Comparison of ENCODE assay signal across 22 mouse cellular contexts in the genomic region with DNA sequence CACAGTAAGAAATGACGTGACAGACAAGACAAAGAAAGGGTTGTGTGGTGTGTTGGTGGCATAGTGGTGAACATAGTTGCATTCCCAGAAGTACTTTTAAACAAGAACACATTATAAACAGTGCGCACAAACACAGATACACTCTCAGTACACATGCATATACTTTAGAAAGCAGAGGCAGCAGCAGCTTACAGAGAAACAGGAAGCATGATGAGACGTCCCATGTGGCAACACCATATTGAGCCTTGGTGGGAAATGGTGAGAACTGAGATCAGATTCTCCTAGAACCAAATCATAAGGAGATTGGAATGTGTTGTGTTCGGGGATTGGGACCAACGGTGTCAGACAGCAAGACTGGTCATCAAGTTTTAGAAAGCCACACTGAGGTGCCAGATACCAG. TPM values are rescaled to one million over a fixed set of nuclear protein-coding genes. Genes with fewer than 3 reads are reported as not detected.
DNase-seq lines count a peak whose midpoint lies in the region; ATAC-seq and TF ChIP-seq lines count a peak whose summit lies in the region.
"Had no signal": no experiment of that assay in that cellular context is flagged by ENCODE, and none has a peak within 500 bp of the region (broad histone marks: within the 10 kb centered on the region; RNA-seq: fewer than 3 reads in every experiment).

No protein-coding gene starts in this region.

- peak; percentile 6 for DNase-seq in forebrain, embryonic 11.5 days (ENCODE audit: low spot score)
- DNase-seq in CD4-positive, CD25-positive, alpha-beta regulatory T cell, adult 2 months (ENCODE audit: low read depth, low spot score): peak; percentile 31
- no peak for DNase-seq in embryonic facial prominence, embryonic 10.5 days (ENCODE audit: low spot score)
- no peak for DNase-seq in adrenal gland, postnatal 4 days (ENCODE audit: low spot score in 2 of 2)
- DNase-seq: adrenal gland, adult 2 months; adrenal gland, postnatal 25 days; B cell, adult 2 months; cerebellum, adult 2 months; cerebellum, postnatal 10 days; embryo, embryonic 11 days; gastrocnemius, postnatal 10 days; heart, postnatal 36 days; kidney, adult 11 months had no signal

- H3K4me1 ChIP-seq in forebrain, embryonic 11.5 days (replicated peaks; ENCODE audit: control insufficient read depth, insufficient read depth, low read length): peaks cover 4% of the 10 kb centered on the region; the same call in 1 of the 2 replicates
- peaks cover 45% of the 10 kb centered on the region for H3K4me1 ChIP-seq in forebrain, embryonic 13.5 days
- peaks cover 45% of the 10 kb centered on the region for H3K4me1 ChIP-seq in embryonic facial prominence, embryonic 10.5 days

- 87% methylated on average over 5 of the region's 5 CpGs for WGBS in forebrain, embryonic 11.5 days
- WGBS in forebrain, embryonic 13.5 days: 83% methylated on average over 5 of the region's 5 CpGs
- 86% methylated on average over 5 of the region's 5 CpGs for WGBS in embryonic facial prominence, embryonic 10.5 days

- ATAC-seq in forebrain, embryonic 11.5 days (replicated peaks; ENCODE audit: low FRiP score): no peak
- no peak for ATAC-seq in forebrain, embryonic 13.5 days
- peak; percentile 62 for ATAC-seq in granulocyte monocyte progenitor cell, adult 5-6 weeks (replicated peaks; ENCODE audit: poor library complexity, severe bottlenecking)
- ATAC-seq: forebrain, embryonic 14.5 days; Patski had no signal

- peaks cover 52% of the 10 kb centered on the region for H3K79me2 ChIP-seq in myocyte (ENCODE audit: control insufficient read depth, insufficient read depth)

- H3K27ac ChIP-seq in forebrain, embryonic 11.5 days (ENCODE audit: low read depth, low read length): no peak overlapping the region
- no peak overlapping the region for H3K27ac ChIP-seq in forebrain, embryonic 13.5 days
- H3K27ac ChIP-seq in embryonic facial prominence, embryonic 10.5 days (replicated peaks): no peak overlapping the region
- H3K27ac ChIP-seq: embryonic facial prominence, embryonic 12.5 days; hindbrain, embryonic 15.5 days had no signal

- no peak overlapping the region for H3K4me3 ChIP-seq in forebrain, embryonic 11.5 days (ENCODE audit: low read depth, low read length)
- no peak overlapping the region for H3K4me3 ChIP-seq in forebrain, embryonic 13.5 days
- no peak overlapping the region for H3K4me3 ChIP-seq in myocyte
- H3K4me3 ChIP-seq in embryonic facial prominence, embryonic 10.5 days: no peak overlapping the region
- H3K4me3 ChIP-seq: embryonic facial prominence, embryonic 12.5 days; heart, embryonic 12.5 days; hindbrain, embryonic 15.5 days had no signal

- no peak overlapping the region for H3K9ac ChIP-seq in forebrain, embryonic 11.5 days (ENCODE audit: low read length)
- H3K9ac ChIP-seq in forebrain, embryonic 13.5 days: no peak overlapping the region
- H3K9ac ChIP-seq: embryonic facial prominence, embryonic 12.5 days; heart, embryonic 12.5 days; hindbrain, embryonic 15.5 days had no signal

- no peak for TF ChIP-seq POLR2A in myocyte (IDR thresholded peaks at IDR 0.05; ENCODE audit: insufficient read length, low read depth)

- no peaks in the 10 kb centered on the region for H3K36me3 ChIP-seq in forebrain, embryonic 11.5 days (ENCODE audit: control insufficient read depth, insufficient read depth, low read length)
- no peaks in the 10 kb centered on the region for H3K36me3 ChIP-seq in forebrain, embryonic 13.5 days (ENCODE audit: poor library complexity, severe bottlenecking)
- no peaks in the 10 kb centered on the region for H3K36me3 ChIP-seq in myocyte (ENCODE audit: control insufficient read depth, insufficient read depth)
- H3K36me3 ChIP-seq in embryonic facial prominence, embryonic 10.5 days (replicated peaks): 0 out of 2 replicates have a peak, but pooled peaks cover 3% of the 10 kb centered on the region
- H3K36me3 ChIP-seq: embryonic facial prominence, embryonic 12.5 days; heart, embryonic 12.5 days; hindbrain, embryonic 15.5 days had no signal

- H3ac ChIP-seq in myocyte (ENCODE audit: control insufficient read depth, insufficient read length): no peak overlapping the region

- H3K9me3 ChIP-seq in forebrain, embryonic 11.5 days (ENCODE audit: control insufficient read depth, low read length): no peaks in the 10 kb centered on the region
- H3K9me3 ChIP-seq in forebrain, embryonic 13.5 days (replicated peaks): no peaks in the 10 kb centered on the region
- no peaks in the 10 kb centered on the region for H3K9me3 ChIP-seq in embryonic facial prominence, embryonic 10.5 days
- H3K9me3 ChIP-seq: embryonic facial prominence, embryonic 12.5 days; heart, embryonic 12.5 days; hindbrain, embryonic 15.5 days had no signal

- no peaks in the 10 kb centered on the region for H3K27me3 ChIP-seq in forebrain, embryonic 11.5 days (ENCODE audit: control insufficient read depth, insufficient read depth, low read length)
- no peaks in the 10 kb centered on the region for H3K27me3 ChIP-seq in forebrain, embryonic 13.5 days
- H3K27me3 ChIP-seq in myocyte (ENCODE audit: control insufficient read depth, insufficient read depth, insufficient read length): no peaks in the 10 kb centered on the region
- H3K27me3 ChIP-seq in embryonic facial prominence, embryonic 10.5 days (replicated peaks; ENCODE audit: low read depth, poor library complexity, severe bottlenecking): no peaks in the 10 kb centered on the region
- H3K27me3 ChIP-seq: CH12.LX; embryonic facial prominence, embryonic 12.5 days; heart, embryonic 12.5 days; hindbrain, embryonic 15.5 days; Patski had no signal

- no peak overlapping the region for H3K4me2 ChIP-seq in forebrain, embryonic 11.5 days (ENCODE audit: low read depth, low read length, severe bottlenecking)
- no peak overlapping the region for H3K4me2 ChIP-seq in forebrain, embryonic 13.5 days
- H3K4me2 ChIP-seq in myocyte (ENCODE audit: low read depth): peak overlapping the region; percentile 10
- H3K4me2 ChIP-seq: embryonic facial prominence, embryonic 12.5 days; heart, embryonic 12.5 days; hindbrain, embryonic 15.5 days had no signal

TF ChIP-seq in myocyte, 11 proteins besides CTCF, POLR2A, EP300 and RAD21:
- TF ChIP-seq MAX (IDR thresholded peaks at IDR 0.05; ENCODE audit: low read depth) (no peak), TCF12 (IDR thresholded peaks at IDR 0.05; ENCODE audit: insufficient read depth, poor library complexity, severe bottlenecking) (no peak), MYOG (IDR thresholded peaks at IDR 0.05; ENCODE audit: control insufficient read depth in 1 of 3, insufficient read depth in 1 of 3, insufficient read length in 2 of 3, low read depth in 2 of 3) (no peak), TCF3 (IDR thresholded peaks at IDR 0.05; ENCODE audit: insufficient read length, low read depth) (no peak), USF1 (IDR thresholded peaks at IDR 0.05; ENCODE audit: low read depth) (no peak), SRF (IDR thresholded peaks at IDR 0.05; ENCODE audit: control insufficient read depth, insufficient read length, low read depth) (no peak)

RNA-seq across cellular contexts. Expression of a gene that starts 21.2 kb away (rescaled TPM):
- 48.0 and 49.6 TPM in 2 replicates for polyA plus RNA-seq in forebrain, embryonic 11.5 days (2014; fragmentation: Nextera tagmentation; extraction: Ambion mirVana)
- 46.1 and 46.7 TPM in 2 replicates for polyA plus RNA-seq in forebrain, embryonic 13.5 days (2015; fragmentation: Nextera tagmentation; extraction: Ambion mirVana)
- total RNA-seq in granulocyte monocyte progenitor cell, adult 5-6 weeks (2014; fragmentation: Nextera tagmentation): 64.8 and 74.0 TPM in 2 replicates
- 75.9 and 87.8 TPM in 2 replicates for total RNA-seq in granulocyte monocyte progenitor cell, adult 5-6 weeks (2017)
- 15.3 TPM for polyA plus RNA-seq in myocyte (2012; fragmentation: generic; extraction: Trizol)
- polyA plus RNA-seq in embryonic facial prominence, embryonic 10.5 days (2016; fragmentation: Nextera tagmentation; extraction: Ambion mirVana): 24.3 and 25.1 TPM in 2 replicates
- 10 to 100 TPM; 49.7 to 55.7 TPM for total RNA-seq in adrenal gland, postnatal 4 days (2021)

RNA-seq across cellular contexts. Expression of a gene that starts 57.4 kb away (rescaled TPM):
- polyA plus RNA-seq in forebrain, embryonic 11.5 days (2014; fragmentation: Nextera tagmentation; extraction: Ambion mirVana): 143 and 144 TPM in 2 replicates
- polyA plus RNA-seq in forebrain, embryonic 13.5 days (2015; fragmentation: Nextera tagmentation; extraction: Ambion mirVana): 212 and 221 TPM in 2 replicates
- 197 and 204 TPM in 2 replicates for total RNA-seq in granulocyte monocyte progenitor cell, adult 5-6 weeks (2014; fragmentation: Nextera tagmentation)
- total RNA-seq in granulocyte monocyte progenitor cell, adult 5-6 weeks (2017): 272 and 305 TPM in 2 replicates
- 213 TPM for polyA plus RNA-seq in myocyte (2012; fragmentation: generic; extraction: Trizol)
- polyA plus RNA-seq in embryonic facial prominence, embryonic 10.5 days (2016; fragmentation: Nextera tagmentation; extraction: Ambion mirVana): 135 and 137 TPM in 2 replicates
- total RNA-seq in adrenal gland, postnatal 4 days (2021): 100 to 1,000 TPM; 203 to 214 TPM

Comparison
In these comparisons a context has a peak if more than half of its experiments do, and no peak if none do; other contexts are left out.
1. DNase-seq: peak in forebrain, embryonic 11.5 days (single experiment) and CD4-positive, CD25-positive, alpha-beta regulatory T cell, adult 2 months (single experiment); none in embryonic facial prominence, embryonic 10.5 days (single experiment) and adrenal gland, postnatal 4 days (0 of 2).